Mouse (Mus musculus): ENCODE data around the gene Wdr70. TPM values are rescaled to one million over a fixed set of nuclear protein-coding genes. Genes with fewer than 3 reads are reported as not detected.

Gene Wdr70
- total RNA-seq, 2 experiments from 2014 or later, result 31.5 to 36.0 TPM

DNA sequence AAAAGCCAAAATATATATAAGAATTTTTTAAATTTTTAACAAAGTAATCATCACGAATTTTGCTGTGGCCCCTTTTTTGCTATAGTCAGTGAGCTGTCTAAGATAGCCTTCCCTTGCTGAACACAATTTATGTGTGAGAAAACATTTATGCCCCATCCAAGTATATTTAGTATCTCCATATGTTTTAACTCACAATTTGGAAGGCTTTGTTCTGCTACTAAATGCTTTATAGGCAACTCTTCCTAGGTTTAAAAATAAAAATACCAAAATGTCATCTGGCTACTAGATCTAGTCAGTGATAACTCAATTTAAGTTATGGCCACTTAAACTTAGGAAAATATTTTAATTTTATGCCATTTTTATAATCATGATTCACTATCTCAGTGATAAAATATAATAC lies 142.1 kb downstream of the Wdr70 start:
- DNase-seq (ENCODE audit: low spot score in 2 of 2), result no peak
- intact Hi-C loops (cut with DNase I), result no loop called here

- intact Hi-C loops (cut with DNase I), result no loop called here
- no peak for DNase-seq (ENCODE audit: low spot score in 2 of 2)
These were observed 148.4 kb downstream of the Wdr70 start for GRCm38 (mm10) chr15:7950561-7950960.

GRCm38 (mm10) chr15:7941690-7942089 lies 157.3 kb downstream of the Wdr70 start:
- no peak for DNase-seq (ENCODE audit: low spot score in 2 of 2)
- intact Hi-C loops (cut with DNase I), result no loop called here

- intact Hi-C loops (cut with DNase I), result no loop called here
- DNase-seq (ENCODE audit: low spot score in 2 of 2), result no peak
These were observed 163.3 kb downstream of the Wdr70 start for GRCm38 (mm10) chr15:7935571-7936165.

DNA sequence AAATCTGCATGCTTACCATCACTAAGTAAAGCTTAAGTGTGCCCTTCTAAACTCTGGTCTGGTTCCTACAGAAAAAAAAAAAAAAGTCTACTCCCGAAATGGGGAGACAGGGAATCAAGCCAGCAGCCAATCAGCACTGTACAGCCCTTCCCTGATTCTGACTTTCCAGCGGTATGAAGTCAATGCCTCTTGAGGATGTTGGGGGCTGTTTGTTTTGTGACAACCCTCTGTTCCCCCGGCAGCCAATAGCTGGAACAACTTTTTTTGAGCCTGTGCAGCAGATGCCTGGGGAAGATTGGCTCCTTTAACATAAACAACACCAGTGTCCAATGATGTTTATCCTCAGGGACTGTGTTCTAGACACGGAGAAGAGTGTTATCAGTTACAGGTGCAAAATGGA lies 164.4 kb downstream of the Wdr70 start:
- DNase-seq (ENCODE audit: low spot score in 2 of 2), result no peak
- intact Hi-C loops (cut with DNase I), result no loop called here

- no peak for DNase-seq (ENCODE audit: low spot score in 2 of 2)
- intact Hi-C loops (cut with DNase I), result no loop called here
These were observed 164.9 kb downstream of the Wdr70 start for GRCm38 (mm10) chr15:7934105-7934504.

DNA sequence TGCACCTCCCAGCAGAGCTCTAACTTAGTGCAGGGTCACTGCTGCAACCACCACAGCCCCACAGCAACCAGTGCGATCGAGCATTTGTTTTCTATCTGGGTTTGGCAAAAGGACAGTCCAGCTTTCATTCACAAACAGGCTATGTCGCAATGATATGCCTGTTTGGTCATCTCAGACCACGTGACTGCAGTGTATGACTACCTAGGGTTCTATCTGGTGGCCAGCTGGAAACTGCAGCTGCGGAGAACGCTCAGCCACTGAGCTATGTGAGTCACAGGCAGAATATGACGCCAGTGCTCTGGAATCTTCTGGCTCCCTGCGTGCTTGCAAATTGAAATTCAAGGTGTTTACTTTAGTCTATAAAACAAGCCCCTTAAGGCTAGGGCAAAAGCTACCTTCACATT lies 167.4 kb downstream of the Wdr70 start:
- intact Hi-C loops (cut with DNase I), result no loop called here
- peak; percentile 42 to 52 for DNase-seq (ENCODE audit: low spot score in 2 of 2)

GRCm38 (mm10) chr15:7925382-7925781 lies 173.6 kb downstream of the Wdr70 start:
- intact Hi-C loops (cut with DNase I), result no loop called here
- DNase-seq (ENCODE audit: low spot score in 2 of 2), result no peak

- intact Hi-C loops (cut with DNase I), result no loop called here
- DNase-seq (ENCODE audit: low spot score in 2 of 2), result no peak
These were observed 175.7 kb downstream of the Wdr70 start for GRCm38 (mm10) chr15:7923281-7923680.

GRCm38 (mm10) chr15:7922291-7923037 lies 176.5 kb downstream of the Wdr70 start:
- intact Hi-C loops (cut with DNase I), result no loop called here
- DNase-seq (ENCODE audit: low spot score in 2 of 2), result no peak

DNA sequence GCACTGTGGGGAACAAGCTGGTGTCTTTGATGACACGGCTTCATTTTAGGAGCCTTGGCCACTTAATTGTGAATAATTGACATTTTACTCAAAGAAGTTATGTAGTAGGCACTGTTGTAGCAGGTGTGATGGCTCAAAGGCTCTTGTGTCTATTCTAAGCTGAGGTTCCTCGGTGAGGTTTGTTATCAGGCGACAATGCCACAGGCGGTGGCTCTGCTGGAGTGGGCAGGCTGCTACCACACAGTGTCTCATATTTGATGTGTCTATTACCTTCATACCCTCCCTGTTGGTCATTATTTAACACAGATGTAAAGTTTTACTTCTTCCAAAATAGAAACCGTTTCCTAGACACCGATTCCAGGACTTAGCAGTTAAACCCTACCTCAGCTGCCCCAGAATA lies 177.9 kb downstream of the Wdr70 start:
- no peak for DNase-seq (ENCODE audit: low spot score in 2 of 2)
- intact Hi-C loops (cut with DNase I), result no loop called here

DNA sequence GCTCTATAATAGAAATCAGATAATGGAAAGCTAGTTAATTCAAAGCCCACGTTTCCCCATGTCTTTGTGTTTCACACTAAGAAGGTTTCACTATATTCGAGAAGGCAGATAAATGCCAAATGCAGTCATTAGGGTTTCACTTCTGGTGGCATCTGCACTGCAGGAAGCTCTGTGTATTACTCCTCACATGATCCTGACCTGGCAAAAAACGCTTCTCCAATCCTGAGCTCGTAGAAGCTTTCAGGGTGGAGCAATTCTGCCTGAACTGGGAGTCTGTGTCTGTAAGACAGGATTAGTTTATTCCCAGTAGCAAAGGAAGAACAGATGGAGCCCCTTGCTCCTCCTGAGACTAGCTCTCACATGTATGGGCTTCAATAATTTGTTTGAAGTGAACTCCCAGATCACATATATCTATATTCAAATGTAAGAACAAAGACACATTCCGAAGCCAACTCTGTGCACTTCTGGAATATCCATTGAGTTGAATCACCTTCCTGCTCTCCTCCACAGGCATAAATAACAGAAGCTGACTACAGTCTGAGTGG lies 192.4 kb downstream of the Wdr70 start:
- no peak for DNase-seq (ENCODE audit: low spot score in 2 of 2)
- intact Hi-C loops (cut with DNase I), result no loop called here

DNA sequence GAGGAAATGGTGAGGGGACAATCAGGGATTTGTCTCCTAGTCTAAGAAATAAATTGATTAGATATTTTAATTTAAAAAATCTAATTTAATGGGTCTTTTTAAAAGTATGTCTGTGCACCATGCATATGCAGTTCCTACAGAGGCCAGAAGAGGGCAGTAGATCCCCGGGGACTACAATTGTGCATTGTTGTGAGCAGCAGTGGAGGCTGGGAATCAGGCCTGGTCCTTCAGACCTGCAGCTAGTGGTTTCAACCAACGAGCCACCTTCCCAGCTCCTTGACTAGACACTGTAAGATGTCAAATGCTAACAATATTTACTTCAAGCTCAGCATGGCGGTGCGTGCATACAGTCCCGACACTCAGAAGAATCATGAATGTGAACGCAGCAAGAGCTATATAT lies 199.7 kb downstream of the Wdr70 start:
- DNase-seq (ENCODE audit: low spot score in 2 of 2), result no peak
- intact Hi-C loops (cut with DNase I), result no loop called here

GRCm38 (mm10) chr15:7891547-7892282 lies 207.3 kb downstream of the Wdr70 start:
- intact Hi-C loops (cut with DNase I), result no loop called here

DNA sequence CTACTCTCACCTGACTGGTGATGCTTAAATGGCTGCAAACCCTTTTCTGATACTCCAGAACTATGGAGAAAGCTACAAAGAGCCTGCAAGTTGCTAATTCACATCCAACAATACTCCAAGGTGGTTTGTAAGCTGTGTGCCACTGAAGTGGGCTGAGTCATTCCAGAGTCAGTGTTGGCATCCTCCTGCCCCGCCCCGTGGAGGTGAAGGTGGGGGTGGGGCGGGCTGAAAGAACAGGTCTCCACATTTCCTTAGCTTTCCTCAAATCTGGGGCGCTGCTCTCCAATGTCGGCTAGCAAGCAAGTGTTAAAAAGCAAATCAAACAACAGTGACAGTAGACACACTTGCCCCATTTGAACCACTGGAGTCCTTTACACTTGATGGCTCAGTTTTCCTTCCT lies 208.7 kb downstream of the Wdr70 start:
- intact Hi-C loops (cut with DNase I), result no loop called here
- DNase-seq (ENCODE audit: low spot score in 2 of 2), result no peak

More at GRCm38 (mm10) chr15:7891547-7892282, 207.3 kb downstream of the Wdr70 start:
- no peak for DNase-seq (ENCODE audit: low spot score in 2 of 2)

DNA sequence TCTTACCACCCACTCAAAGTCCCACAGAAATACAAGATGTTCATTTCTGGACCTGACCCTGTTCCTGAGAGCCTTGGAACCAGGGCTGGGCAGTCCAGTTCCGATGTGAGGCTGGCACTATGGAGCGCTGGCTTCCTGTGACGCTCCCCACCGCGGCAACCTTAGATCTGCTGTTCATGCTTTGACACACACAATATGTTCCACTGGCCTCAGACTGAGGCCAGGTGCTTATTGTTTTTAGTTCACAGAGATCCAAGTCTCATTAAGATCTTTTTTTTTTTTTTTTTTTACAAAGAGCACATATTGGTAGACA lies 209.7 kb downstream of the Wdr70 start:
- no peak for DNase-seq (ENCODE audit: low spot score in 2 of 2)
- intact Hi-C loops (cut with DNase I), result no loop called here

DNA sequence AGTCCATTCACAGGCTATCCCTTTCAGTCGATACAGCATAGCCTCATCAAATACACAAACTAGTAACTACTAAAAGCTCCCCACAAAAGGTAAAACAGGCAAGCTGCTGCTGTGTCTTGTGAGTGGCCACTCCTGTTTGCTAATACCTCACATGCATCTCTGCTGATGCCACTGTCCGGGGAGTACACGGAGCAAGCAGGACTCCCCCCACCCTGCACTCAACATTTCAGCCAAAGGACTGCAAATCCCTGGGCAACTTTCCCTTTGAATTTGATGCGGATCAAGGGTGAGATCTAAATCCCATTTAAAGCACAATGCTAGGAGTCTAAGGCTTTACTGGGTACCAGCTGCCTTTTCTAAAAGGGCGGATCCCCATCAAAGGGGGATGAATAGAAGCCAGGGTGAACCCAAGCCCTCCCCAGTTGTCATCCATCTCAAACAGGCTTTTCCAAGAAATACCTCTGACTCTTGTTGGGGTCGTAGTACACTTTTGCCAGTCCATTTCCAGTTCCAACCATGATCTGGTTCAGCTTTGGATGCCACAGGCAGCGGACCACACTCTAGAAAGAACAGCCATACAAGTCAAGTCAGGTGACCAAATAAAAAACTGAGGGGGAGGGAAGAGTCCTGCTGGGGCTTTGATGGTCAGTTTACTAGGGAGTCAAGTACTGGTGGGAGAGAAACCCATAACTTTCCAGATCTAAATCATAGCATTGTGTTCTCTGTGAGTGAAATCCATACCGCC lies 210.2 kb downstream of the Wdr70 start:
- no peak for DNase-seq (ENCODE audit: low spot score in 2 of 2)
- intact Hi-C loops (cut with DNase I), result no loop called here

- intact Hi-C loops (cut with DNase I), result no loop called here
- DNase-seq (ENCODE audit: low spot score in 2 of 2), result no peak
These were observed 212.4 kb downstream of the Wdr70 start for GRCm38 (mm10) chr15:7886591-7886990.

DNA sequence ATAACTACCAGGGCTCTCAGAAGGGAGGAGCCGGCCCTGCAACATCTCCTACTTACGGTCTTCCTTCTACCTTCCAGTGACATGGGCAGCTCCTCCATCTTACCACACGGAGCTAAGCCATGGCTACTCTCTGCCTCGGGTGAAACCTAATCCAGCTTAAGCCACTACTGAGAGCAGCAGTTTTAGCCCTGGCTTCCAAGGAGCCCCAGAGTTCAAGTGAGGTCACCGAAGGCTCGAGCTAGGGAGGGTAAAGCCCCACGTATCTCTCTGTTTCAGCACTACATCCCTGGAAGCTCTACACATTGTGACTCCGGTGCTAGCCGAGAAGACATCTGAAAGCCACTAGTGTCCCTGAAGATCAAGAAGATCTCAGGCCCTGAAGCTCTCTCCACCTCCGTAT lies 213.9 kb downstream of the Wdr70 start:
- intact Hi-C loops (cut with DNase I), result no loop called here

DNA sequence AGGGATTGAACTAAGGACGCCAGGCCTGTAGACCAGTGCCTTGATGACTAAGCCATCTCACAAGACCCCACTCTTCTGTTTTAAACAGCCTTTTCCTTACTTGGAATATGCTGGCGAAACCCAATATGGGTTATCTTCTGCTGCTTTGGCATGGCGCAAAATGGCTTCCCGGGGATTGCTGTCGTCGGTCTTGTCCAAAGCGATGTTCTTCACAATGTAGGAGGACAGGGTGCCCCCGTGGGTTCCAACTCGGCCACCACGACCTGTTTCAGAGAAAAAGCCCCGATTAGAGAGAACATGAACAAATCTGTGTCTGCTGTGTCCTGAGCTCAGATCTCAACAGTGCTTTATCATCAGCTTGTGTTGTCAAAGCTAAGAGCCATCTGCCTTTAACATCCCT lies 214.8 kb downstream of the Wdr70 start:
- intact Hi-C loops (cut with DNase I), result no loop called here
- no peak for DNase-seq (ENCODE audit: low spot score in 2 of 2)

More for the DNA sequence above, 213.9 kb downstream of the Wdr70 start:
- DNase-seq (ENCODE audit: low spot score in 2 of 2), result no peak
